Mouse (Mus musculus): ENCODE results near the gene Pcyt2. TPM values are rescaled to one million over a fixed set of nuclear protein-coding genes. Genes with fewer than 3 reads are reported as not detected.
A peak's percentile ranks its signal among the peaks of the same experiment; 100 is the strongest.
"Not testable (repeated sequence)": the region's sequence is repeated elsewhere in the genome, so short reads cannot be mapped to it uniquely, and the experiment has no call there.

Gene Pcyt2
- polyA plus RNA-seq, 1 experiment from 2014 or later: 167 TPM

GRCm38 (mm10) chr11:120608241-120609034 lies 9.3 kb downstream of the Pcyt2 start, which contains the start of gene Npb:
Npb (plus strand) TSS chr11:120608477.
- Histone ChIP-seq H3K4me1 (peaks cover 8% of the 10 kb centered on the region), H3K4me2 (replicated peaks) (peak within 1 kb of the TSS; percentile 27), H3K9me3 (no peaks in the 10 kb centered on the region), H3K9ac (replicated peaks) (peak within 1 kb of the TSS; percentile 4; the same call in 1 of the 2 replicates), H3K27ac (replicated peaks) (no peak within 1 kb of the TSS), H3K4me3 (peak within 1 kb of the TSS; percentile 10; the same call in 1 of the 2 replicates), H3K36me3 (peaks cover 59% of the 10 kb centered on the region), H3K27me3 (peaks cover 5% of the 10 kb centered on the region; the same call in 1 of the 2 replicates)
- ATAC-seq (replicated peaks): no peak
- WGBS: 6% methylated on average over 45 of the region's 45 CpGs

GRCm38 (mm10) chr11:120606764-120607163 lies 11.0 kb downstream of the Pcyt2 start:
- H3K36me3 ChIP-seq: peaks cover 62% of the 10 kb centered on the region
- no peak overlapping the region for H3K4me3 ChIP-seq
- no peak overlapping the region for H3K4me2 ChIP-seq (replicated peaks)
- H3K27ac ChIP-seq (replicated peaks): no peak overlapping the region
- no peak overlapping the region for H3K9ac ChIP-seq (replicated peaks)
- H3K4me1 ChIP-seq: peaks cover 8% of the 10 kb centered on the region
- ATAC-seq (replicated peaks): no peak
- H3K27me3 ChIP-seq: peaks cover 5% of the 10 kb centered on the region; the same call in 1 of the 2 replicates
- 80% methylated on average over 4 of the region's 4 CpGs for WGBS
- no peaks in the 10 kb centered on the region for H3K9me3 ChIP-seq

- Histone ChIP-seq H3K4me3 (no peak overlapping the region), H3K27ac (replicated peaks) (no peak overlapping the region), H3K9me3 (no peaks in the 10 kb centered on the region), H3K9ac (replicated peaks) (no peak overlapping the region), H3K27me3 (peaks cover 5% of the 10 kb centered on the region; the same call in 1 of the 2 replicates), H3K36me3 (peaks cover 54% of the 10 kb centered on the region), H3K4me2 (replicated peaks) (no peak overlapping the region), H3K4me1 (peaks cover 8% of the 10 kb centered on the region)
- no peak for ATAC-seq (replicated peaks)
- WGBS: 90% methylated on average over 7 of the region's 7 CpGs
Observed at GRCm38 (mm10) chr11:120605667-120606066, 12.1 kb downstream of the Pcyt2 start.

- H3K4me2 ChIP-seq (replicated peaks): no peak overlapping the region
- ATAC-seq (replicated peaks): no peak
- H3K36me3 ChIP-seq: peaks cover 46% of the 10 kb centered on the region
- H3K27me3 ChIP-seq: peaks cover 3% of the 10 kb centered on the region; the same call in 1 of the 2 replicates
- H3K27ac ChIP-seq (replicated peaks): no peak overlapping the region
- H3K4me3 ChIP-seq: no peak overlapping the region
- peaks cover 18% of the 10 kb centered on the region for H3K4me1 ChIP-seq
- no peak overlapping the region for H3K9ac ChIP-seq (replicated peaks)
- 84% methylated on average over 2 of the region's 2 CpGs for WGBS
- no peaks in the 10 kb centered on the region for H3K9me3 ChIP-seq
Observed at GRCm38 (mm10) chr11:120603545-120603944, 14.2 kb downstream of the Pcyt2 start.

- H3K4me3 ChIP-seq: no peak overlapping the region
- H3K9me3 ChIP-seq: no peaks in the 10 kb centered on the region
- WGBS: 98% methylated on average over 3 of the region's 3 CpGs
- peaks cover 31% of the 10 kb centered on the region for H3K4me1 ChIP-seq
- no peak overlapping the region for H3K4me2 ChIP-seq (replicated peaks)
- no peaks in the 10 kb centered on the region for H3K27me3 ChIP-seq
- H3K9ac ChIP-seq (replicated peaks): no peak overlapping the region
- no peak overlapping the region for H3K27ac ChIP-seq (replicated peaks)
- no peak for ATAC-seq (replicated peaks)
- peaks cover 42% of the 10 kb centered on the region for H3K36me3 ChIP-seq
Observed at GRCm38 (mm10) chr11:120600716-120601115, 17.0 kb downstream of the Pcyt2 start.

- Histone ChIP-seq H3K9me3 (no peaks in the 10 kb centered on the region), H3K27ac (replicated peaks) (peak overlapping the region; percentile 90), H3K9ac (replicated peaks) (peak overlapping the region; percentile 60), H3K27me3 (no peaks in the 10 kb centered on the region), H3K4me2 (replicated peaks) (peak overlapping the region; percentile 87), H3K4me3 (peak overlapping the region; percentile 99), H3K36me3 (peaks cover 43% of the 10 kb centered on the region), H3K4me1 (peaks cover 31% of the 10 kb centered on the region)
- ATAC-seq (replicated peaks): peak; percentile 10; the same call in 1 of the 2 replicates
- 48% methylated on average over 17 of the region's 17 CpGs for WGBS
Observed at GRCm38 (mm10) chr11:120598990-120599549, 18.7 kb downstream of the Pcyt2 start.

GRCm38 (mm10) chr11:120598283-120598989 lies 19.3 kb downstream of the Pcyt2 start, which contains the start of the genes Alyref and Anapc11:
Alyref (minus strand) TSS chr11:120598365.
Anapc11 (plus strand) TSS chr11:120598421.
- peak within 1 kb of the TSS; percentile 98 for H3K9ac ChIP-seq (replicated peaks)
- H3K27ac ChIP-seq (replicated peaks): peak within 1 kb of the TSS; percentile 90
- H3K36me3 ChIP-seq: peaks cover 44% of the 10 kb centered on the region
- WGBS: under 1% methylated on average over 87 of the region's 88 CpGs
- no peaks in the 10 kb centered on the region for H3K27me3 ChIP-seq
- H3K4me1 ChIP-seq: peaks cover 31% of the 10 kb centered on the region
- H3K4me2 ChIP-seq (replicated peaks): peak within 1 kb of the TSS; percentile 87
- ATAC-seq (replicated peaks): peak; percentile 98
- H3K9me3 ChIP-seq: no peaks in the 10 kb centered on the region
- H3K4me3 ChIP-seq: peak within 1 kb of the TSS; percentile 99

- Histone ChIP-seq H3K27ac (replicated peaks) (peak overlapping the region; percentile 90), H3K9ac (replicated peaks) (peak overlapping the region; percentile 98), H3K4me1 (peaks cover 31% of the 10 kb centered on the region), H3K4me2 (replicated peaks) (peak overlapping the region; percentile 87), H3K9me3 (no peaks in the 10 kb centered on the region), H3K4me3 (peak overlapping the region; percentile 99), H3K36me3 (peaks cover 45% of the 10 kb centered on the region), H3K27me3 (no peaks in the 10 kb centered on the region)
- 3% methylated on average over 93 of the region's 99 CpGs for WGBS
- peak; percentile 67 for ATAC-seq (replicated peaks)
Observed at GRCm38 (mm10) chr11:120597240-120598235, 20.2 kb downstream of the Pcyt2 start.

GRCm38 (mm10) chr11:120588531-120588930 lies 29.2 kb downstream of the Pcyt2 start:
- no peaks in the 10 kb centered on the region for H3K27me3 ChIP-seq
- H3K4me3 ChIP-seq: no peak overlapping the region
- 97% methylated on average over 6 of the region's 6 CpGs for whole genome bisulfite sequencing
- no peak for ATAC-seq (replicated peaks)
- no peak overlapping the region for H3K4me2 ChIP-seq (replicated peaks)
- H3K36me3 ChIP-seq: peaks cover 90% of the 10 kb centered on the region
- no peak overlapping the region for H3K27ac ChIP-seq (replicated peaks)
- H3K9ac ChIP-seq (replicated peaks): no peak overlapping the region
- no peaks in the 10 kb centered on the region for H3K4me1 ChIP-seq
- no peaks in the 10 kb centered on the region for H3K9me3 ChIP-seq

GRCm38 (mm10) chr11:120583937-120584336 lies 33.8 kb downstream of the Pcyt2 start:
- no peak for ATAC-seq (replicated peaks)
- whole genome bisulfite sequencing: 97% methylated on average over 1 of the region's 1 CpGs

GRCm38 (mm10) chr11:120582982-120583293 lies 34.8 kb downstream of the Pcyt2 start:
- H3K4me2 ChIP-seq (replicated peaks); H3K9me3 ChIP-seq; H3K27me3 ChIP-seq; H3K27ac ChIP-seq (replicated peaks); H3K4me3 ChIP-seq; ATAC-seq (replicated peaks); H3K9ac ChIP-seq (replicated peaks): not testable (repeated sequence)
- WGBS: 92% methylated on average over 2 of the region's 2 CpGs
- H3K36me3 ChIP-seq: peaks cover 55% of the 10 kb centered on the region
- H3K4me1 ChIP-seq: peaks cover 30% of the 10 kb centered on the region

More at GRCm38 (mm10) chr11:120583937-120584336, 33.8 kb downstream of the Pcyt2 start:
- no peak overlapping the region for H3K27ac ChIP-seq (replicated peaks)
- no peak overlapping the region for H3K4me3 ChIP-seq
- no peaks in the 10 kb centered on the region for H3K27me3 ChIP-seq
- no peak overlapping the region for H3K9ac ChIP-seq (replicated peaks)
- H3K9me3 ChIP-seq: no peaks in the 10 kb centered on the region
- H3K4me2 ChIP-seq (replicated peaks): no peak overlapping the region
- H3K36me3 ChIP-seq: peaks cover 54% of the 10 kb centered on the region
- H3K4me1 ChIP-seq: peaks cover 28% of the 10 kb centered on the region

Data from forebrain, embryonic 15.5 days (tissue).